Mouse (Mus musculus) T-cell, adult 2 months (primary cell): Measurements from ENCODE around the gene Gm37240.
"Not testable (repeated sequence)": the region's sequence is repeated elsewhere in the genome, so short reads cannot be mapped to it uniquely, and the experiment has no call there.

Experiments used
- DNase-seq: peaks from one replicate; pipeline ENCODE4 v3.0.0; 2022; ENCODE audit warnings: low spot score

Gene Gm37240

DNA sequence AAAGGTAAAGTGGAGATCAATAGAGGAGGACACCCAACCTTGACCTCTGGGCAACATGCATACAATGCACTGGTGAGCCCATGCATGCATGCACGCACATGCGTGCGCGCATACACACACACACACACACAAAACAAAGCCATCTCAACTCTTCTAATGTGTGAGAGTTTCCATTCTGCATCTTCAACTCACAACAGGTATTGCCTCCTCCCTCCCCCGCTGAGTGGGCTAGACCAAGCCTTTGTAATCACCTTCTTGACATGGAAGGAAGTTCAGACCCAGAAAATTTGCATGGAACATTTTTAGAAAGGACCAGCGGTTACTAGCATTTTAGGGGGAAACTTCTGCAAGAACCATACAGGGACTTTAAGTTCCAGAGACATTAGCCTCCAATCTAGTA lies 1213.8 kb downstream of the Gm37240 start:
- DNase-seq: no peak

DNA sequence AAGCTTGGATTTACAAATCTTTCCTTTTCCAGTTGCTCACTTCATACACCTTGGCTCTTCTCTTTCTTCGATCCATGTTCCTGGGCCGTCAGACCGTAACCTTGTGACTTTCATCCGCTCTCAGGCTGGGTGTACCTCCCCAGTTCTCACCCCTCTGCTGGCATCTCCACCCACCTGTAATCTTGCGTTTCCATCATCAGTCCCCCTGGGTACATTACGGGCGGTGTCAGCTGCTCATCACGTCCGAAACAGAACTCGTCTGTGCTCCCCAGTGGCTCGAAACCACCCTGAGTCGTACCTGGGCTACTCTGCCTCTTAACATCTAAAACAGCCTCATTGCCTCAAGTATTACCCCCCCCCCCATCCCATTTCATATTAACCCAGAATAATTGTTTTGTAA lies 1215.2 kb downstream of the Gm37240 start:
- DNase-seq: no peak

DNA sequence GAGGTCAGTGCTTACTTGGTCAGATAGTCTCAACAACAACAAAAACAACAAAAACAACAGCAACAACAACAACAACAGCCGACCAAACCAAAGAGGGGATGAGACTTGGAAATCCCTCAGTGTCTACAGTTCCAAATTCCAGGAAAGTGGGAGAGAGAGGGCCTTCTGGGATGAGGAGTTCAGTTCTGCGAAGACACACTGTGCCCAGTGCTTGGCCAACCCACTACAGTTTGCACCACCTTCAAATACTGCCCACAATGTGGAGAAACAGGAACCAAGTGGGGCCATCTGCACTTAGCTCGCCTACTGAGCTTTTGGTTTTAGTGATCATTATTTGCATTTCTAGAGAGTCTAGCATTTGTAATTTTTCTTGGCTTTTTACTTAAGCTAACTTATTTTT lies 1218.4 kb downstream of the Gm37240 start:
- DNase-seq: no peak

DNA sequence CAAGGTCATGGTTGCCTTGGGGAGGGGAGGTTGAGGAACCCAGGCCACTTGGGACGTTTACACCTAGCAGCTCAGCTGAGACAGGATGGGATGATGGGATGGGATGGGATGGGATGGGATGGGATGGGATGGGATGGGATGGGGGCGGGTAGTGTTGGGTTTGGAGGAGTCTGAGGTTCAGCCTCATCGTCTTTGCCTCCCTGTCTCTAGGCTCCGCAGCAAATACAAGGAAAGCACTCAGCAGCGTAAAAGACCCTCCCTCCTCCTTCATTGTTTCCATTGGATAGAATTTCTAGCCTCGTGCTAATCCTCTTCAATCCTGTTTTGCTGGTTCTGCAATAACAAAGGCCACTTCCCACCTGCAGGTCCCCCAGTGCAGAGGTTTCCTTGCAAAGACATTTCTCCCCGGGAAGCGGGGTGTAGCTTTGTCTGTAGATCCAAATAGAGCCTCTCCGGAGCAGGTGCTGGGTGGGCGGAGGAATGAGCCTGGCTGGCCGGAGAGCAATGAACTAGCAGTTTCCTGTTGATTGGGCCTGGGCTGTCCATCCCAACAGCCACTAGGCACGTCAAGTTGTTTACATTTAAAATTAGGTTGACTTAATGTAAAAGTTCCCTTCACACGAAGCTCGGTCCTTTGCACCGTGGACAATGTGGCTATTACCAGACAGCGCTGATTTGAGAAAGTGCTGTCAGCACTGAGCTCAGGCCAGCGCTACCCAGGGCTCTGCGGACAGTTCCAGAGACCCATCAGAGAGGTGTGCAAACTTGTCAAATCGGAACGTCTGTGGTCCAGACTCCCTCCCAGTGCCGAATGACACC lies 1221.9 kb downstream of the Gm37240 start:
- no peak for DNase-seq

DNA sequence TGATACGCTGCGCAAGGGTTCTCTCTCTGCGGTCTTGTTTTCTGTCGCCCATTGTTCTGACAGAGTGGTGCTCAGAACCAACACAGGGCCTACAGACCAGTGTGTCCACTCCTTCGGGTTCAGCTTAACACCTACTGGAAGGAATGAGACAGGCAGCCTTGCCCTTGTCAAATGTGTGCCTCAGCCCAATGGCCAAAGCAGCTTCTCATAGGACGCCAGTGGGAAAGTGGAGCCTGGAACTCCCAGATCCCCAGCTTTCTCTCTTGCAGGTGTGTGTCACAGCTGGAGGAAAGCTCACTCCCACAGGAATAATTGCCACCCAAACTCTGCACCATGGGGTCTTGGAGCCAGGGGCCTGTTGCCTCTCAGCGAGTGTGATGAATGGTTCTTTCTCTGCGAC lies 1222.6 kb downstream of the Gm37240 start:
- DNase-seq: no peak

DNA sequence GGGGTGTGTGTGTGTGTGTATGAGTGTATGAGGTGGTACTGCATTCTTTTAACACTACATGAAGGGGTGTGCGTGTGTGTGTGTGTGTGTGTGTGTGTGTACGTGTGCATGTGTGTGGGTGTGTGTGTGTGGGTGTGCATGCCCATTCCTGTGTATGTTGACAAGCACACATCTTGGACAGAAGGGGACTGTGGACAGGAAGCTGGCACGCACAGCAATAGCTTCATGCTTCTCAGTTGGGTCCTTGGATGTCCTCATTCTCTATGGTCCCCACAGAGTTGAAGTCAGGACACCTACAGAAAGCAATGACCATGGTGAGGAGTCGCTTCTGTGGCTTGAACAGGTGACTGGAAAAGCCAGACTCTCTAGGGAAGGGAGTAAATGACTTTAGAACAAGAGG lies 1223.5 kb downstream of the Gm37240 start:
- no peak for DNase-seq

DNA sequence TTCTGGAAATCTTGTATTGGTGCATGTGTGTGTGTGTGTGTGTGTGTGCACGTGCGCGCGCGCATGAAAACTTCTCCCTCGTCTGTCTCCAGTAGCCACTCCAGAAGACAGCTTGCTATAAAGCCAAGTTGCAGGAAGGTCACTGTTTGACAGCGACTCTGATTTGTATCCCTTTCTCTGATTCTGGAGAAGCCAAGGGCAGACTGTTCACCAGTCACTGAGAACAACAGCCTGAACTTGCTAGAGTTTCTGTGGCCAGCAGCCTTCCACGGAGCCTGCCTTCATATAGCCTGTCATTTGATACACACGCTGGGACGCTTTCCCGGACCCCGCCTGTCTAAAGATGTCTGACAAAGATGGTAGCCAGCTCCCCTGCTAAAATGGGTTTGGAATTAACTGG lies 1224.2 kb downstream of the Gm37240 start:
- DNase-seq: no peak

DNA sequence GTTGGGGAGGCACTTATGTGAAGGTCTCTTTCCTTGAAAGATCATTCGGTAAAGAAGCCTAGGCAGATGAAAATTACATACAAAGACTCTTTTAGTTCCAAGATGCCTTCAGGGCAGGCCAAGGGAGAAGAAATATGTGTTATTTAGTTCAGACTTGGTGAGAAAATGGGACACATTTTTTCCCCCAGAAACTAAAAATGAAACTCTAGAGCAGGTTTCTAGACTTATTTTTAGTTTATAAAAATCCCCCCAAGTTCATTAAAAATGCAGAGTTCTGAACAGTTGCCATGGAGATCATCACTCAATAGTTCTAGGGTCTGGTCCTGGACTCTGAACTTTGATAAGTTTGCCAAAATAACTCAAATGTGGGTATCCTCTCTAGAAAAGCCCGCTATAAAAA lies 1226.9 kb downstream of the Gm37240 start:
- DNase-seq: no peak

DNA sequence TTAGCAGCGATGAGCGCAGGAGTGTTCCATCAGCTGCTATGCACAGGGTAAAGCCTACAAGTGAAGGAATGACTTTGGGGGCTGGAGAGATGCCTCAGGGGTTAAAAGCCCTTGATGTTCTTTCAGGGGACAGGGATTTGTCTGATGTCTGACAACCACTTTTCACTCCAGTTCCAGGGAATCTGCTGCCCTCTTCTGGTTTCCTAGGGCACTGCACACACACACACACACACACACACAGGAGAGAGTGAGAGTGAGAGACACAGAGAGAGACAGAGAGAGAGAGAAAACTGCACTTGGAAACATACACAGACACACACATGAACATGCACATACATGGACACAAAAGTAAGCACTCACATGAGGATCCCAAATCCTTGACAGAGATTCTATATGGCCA lies 1228.4 kb downstream of the Gm37240 start:
- DNase-seq: no peak

DNA sequence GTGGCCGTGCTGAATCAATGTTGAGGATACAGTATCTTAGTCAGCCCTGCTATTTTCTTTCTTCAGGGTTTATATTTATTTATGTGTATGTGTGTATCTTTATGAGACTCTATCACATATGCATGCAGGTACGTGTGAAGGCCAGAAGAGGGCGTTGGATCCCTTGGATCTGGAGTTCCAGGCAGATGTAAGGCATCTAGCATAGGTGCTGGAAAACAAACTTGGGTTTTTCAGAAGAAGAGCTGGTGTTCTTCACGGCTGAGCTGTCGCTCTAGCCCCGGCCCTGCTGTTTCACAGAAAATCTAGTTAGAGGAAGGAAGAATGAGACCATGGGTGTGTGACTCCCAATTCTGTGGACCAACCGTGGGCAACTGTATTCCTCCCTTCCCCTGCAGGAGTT lies 1229.3 kb downstream of the Gm37240 start:
- DNase-seq: no peak

DNA sequence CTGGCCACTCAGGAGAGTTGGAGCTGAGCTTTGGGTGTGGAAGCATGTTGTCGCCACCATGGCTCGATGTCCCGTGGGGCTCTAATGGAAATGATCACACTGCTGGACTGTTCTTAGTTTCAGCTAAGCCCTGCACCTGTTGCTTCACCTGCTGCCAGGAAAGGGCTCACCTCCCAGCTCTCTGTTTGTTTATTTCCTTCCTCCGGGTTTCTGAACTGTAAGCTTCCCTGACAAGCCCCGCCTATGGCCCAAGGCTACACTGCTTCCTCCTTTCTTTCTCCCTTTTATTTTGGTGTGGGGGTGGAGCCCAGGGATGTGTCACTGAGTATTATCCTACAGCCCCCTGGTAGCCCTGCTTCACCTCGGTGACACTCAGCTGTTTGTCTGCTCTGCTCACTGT lies 1230.1 kb downstream of the Gm37240 start:
- no peak for DNase-seq

DNA sequence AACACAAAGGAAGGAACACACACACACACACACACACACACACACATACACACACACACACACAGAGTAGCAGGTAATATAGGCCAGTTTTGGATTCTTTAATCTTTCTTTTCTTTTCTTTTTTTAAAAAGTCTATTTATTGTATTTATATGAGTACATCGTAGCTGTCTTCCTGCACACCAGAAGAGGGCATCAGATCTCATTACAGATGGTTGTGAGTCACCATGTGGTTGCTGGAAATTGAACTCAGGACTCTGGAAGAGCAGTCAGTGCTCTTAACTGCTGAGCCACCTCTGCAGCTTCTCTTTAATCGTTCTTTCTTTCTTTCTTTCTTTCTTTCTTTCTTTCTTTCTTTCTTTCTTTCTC lies 1231.5 kb downstream of the Gm37240 start:
- DNase-seq: not testable (repeated sequence)

DNA sequence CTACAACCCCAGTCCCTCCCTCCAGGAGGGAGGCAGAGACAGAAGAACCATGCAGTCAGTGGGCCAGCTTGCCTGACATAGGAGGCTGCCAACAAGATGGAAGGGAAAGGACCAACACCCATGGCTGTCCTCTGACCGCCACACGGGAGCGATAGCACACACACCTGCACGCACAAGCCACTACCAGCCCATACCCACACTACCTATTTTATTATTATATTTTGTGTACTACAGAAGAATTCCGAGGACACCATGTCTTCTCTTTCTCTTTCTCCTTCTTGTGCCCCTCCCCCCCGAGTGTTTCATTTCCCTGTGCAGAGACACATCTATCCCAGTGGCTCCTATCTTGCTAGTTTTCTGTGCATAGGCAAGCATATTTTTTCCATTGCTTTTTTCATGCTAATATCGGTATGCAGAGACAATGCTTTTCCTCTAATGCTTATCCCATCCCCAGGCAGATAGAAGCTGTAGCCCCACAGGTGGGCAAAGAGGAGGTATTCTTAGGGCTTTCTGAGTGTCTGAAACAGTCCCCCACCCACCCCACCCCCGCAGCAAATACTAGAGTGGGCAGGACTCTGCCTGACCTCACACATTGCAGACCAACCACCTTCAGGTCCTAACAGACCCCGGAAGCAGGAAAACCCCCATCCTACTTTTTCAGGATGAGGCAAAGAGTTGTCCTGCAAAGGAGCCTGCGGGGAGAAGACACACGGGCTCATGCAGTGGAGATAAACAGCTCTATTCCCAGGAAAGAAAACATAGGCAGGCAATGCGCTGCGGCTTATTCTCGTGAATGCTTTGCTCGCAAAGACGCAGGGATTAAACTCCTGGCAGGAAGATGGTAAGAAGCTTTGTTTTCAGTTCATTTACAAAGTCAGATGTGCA lies 1232.2 kb downstream of the Gm37240 start:
- no peak for DNase-seq

DNA sequence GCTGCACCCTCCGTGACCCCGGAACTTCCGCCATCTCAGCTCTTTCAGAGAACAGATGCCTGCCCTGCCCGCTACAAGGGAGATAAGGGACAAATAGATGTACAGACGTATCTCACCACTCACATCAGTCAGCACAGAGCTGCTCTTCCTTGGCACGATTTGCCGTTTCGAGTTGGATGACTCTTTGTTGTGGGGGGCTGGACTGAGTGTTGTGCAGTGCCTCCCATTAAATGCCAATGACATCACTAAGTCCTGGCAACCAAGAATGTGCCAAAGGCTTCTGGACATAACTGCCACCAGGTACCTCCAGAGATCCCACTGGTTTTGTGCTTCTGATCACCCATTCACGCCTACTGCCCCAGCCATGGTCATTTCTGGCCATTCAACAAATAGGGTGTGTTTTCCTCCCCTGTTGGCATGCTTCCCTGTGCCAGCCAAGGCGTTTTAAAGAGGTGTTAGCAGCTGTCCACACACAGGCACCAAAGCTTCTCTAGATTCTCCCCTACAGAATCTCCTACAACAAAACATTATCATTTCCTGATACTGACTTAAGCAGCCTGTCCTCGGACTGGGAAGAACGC lies 1233.0 kb downstream of the Gm37240 start:
- DNase-seq: peak; percentile 79

DNA sequence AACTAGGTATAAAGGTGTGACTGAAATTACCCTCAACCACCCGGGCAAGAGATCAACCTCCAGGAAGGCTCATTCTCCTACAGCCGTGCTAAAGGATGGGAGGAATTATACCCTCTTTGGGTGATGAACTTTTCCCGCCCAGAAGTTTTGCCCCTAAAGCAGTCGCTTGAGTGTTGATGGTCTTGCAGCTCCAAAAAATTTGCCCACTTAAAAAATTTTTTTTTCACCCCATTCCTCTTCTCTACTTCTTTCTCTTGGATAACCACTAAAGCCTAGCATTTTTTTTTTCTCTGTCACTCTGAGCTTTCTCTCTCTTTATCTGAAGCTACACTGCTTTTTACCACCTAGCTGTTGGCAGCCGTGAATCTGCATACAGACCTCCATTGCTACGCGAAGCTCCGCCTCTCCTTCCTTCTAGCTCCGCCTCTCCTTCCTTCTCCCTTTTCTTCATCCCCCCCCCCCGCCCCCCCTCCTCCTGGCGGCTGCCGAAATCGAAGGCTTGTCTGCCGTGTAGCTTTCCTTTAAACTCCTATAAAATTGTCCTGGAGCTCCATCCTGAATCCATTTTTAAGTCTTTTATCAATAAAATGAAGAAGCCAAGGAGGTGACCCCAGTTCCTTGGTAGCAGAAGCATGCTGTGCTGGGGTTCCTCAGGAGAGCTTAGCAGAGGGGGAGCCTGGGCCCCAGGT lies 1233.6 kb downstream of the Gm37240 start:
- DNase-seq: no peak

DNA sequence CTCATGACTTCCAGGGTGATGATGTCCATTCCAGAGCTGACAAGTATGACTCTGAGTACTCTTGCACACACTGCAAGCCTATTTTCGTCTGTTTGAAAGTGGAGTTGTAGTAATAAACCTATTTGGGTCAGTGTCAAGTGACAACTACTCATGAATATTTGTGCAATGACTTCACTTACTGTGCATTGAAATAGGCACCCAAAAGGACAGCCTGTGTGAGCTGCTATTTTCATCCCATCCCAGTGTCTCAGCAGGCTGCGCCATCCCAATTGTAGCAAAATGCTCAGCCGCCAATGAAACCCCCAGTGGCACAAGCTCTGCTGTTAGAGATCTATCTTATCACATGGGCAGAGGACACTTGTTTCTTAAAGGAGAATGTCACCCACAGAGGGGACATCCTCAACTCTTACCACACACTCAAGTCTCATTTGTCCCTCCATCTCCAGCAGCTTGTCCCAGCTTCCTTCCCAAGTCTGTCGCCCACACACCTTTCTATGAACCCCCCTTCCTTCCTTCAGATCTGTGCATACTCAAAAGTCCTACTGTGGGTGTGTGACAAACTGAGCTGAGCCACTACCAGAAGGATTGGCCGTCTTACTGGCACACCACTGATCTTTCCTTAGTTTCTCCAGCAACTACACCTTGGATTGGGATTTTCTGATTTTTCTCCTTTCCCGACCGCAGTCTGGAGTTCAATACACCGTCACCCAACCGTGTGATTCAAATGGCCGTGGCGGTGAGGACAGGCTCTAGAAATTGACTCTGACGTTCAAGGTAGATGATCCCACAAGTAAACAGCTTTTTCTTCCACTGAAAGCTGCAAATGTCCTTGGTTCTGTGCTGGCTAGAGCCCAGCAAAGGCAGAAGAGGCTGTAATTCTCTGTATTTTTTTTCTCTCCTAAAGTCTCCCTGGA lies 1234.4 kb downstream of the Gm37240 start:
- DNase-seq: no peak

DNA sequence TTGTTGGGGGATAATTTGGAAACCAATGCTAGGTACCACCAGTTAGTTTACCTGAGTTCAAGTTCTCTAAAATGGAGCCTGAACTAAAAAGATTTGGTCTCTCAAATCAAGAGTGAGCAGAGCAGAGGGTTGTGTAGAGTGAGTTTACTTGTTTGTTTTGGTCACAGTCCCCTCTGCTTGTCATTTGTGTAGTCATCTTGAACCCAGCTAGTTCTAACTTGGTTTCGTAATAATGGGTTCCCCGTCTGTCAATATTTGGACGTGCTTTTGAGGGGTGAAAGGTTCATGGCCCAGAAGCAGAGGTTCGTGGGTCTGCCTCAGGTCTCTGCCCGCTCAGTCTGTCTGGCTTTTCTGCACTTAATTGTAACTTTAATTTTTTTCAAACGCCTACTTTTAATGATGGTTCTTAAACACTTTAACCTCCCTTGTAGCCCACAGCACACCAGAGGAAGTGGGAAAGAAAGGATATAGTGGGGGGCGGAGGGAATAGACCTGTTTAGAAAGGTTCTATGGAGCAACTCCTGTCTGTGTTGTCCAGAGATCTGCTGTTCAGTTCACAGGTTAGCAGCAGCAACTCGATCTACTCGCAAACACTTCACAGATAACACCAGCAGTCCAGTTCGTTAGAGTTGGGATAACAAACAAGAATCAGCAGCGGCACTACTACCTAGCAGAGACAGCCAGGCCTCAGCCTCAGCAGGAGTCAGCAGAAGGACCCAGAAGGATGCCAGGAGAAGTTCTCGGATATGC lies 1237.6 kb downstream of the Gm37240 start:
- DNase-seq: no peak

DNA sequence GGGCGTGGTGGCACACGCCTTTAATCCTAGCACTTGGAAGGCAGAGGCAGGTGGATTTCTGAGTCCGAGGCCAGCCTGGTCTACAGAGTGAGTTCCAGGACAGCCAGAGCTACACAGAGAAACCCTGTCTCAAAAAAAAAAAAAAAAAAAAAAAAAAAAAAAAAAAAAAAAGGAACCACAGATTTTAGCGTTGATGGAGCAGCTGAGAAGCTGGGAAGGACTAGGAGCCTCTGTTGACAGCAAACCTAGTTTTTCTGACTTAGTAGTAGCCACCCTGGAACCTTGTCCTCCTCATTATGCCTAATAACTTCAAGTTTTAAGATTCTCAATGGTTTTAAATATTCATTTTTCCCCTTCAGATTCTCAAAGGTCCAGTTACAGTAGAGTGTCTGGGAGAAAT lies 1239.2 kb downstream of the Gm37240 start:
- DNase-seq: not testable (repeated sequence)

DNA sequence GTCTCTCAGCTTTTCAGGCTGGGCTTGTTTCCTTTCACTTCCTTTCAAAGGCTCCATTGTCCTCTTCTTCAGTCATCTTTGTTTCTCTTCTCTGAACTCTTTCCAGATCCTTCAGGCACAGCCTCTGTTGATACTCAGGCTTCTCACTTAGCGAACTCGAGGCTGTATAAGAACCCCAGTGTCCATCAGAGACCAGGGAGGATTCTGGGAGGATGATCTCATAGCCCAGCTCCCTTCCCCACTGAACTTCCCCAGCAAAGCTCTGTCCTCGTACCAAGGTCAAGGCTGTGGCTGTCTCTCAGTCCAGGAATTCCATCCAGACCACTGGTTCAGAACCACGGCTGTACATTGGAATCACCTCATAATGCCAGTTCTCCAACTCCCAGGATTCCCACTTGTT lies 1239.7 kb downstream of the Gm37240 start:
- DNase-seq: no peak

DNA sequence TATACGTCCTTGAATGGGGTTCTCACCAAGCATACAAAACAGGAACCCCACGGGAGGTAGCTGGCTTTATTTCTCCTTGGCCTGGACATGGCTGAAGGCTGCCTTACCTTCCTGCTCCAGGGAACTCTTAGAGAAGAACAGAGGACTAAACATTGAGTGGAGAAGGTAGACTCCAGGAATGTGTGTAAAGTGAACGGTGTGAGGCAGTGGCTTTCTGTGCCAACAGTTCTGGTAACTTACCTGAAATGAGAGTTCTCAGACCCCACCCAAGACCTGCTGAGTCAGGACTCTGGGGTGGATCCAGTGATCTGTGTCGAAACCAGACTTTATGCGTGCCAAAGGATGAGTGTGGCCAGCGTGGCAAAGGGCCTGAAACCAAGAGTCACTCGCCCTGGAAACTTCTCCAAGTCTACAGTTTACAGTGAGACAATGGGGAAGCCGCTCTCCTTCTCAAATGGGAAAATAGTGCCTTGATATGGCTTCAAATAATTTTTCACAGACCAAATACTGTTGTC lies 1240.9 kb downstream of the Gm37240 start:
- no peak for DNase-seq

DNA sequence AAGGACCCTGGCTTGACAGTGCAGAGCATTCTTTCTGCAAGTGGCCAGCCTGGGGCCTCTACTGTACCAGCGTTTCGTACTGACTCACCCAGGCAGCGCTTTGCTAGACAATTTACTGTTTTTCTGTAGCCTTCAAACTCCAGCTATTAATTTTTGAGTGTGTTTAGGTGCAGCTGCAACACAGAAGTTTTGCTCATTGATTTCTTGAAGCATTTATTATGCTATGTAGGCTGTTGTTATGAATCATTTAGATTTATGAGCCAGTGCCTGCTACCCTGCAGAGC lies 1241.4 kb downstream of the Gm37240 start:
- DNase-seq: no peak
